ENCODE assay signal across 13 mouse cellular contexts in genomic region chr3:84021217-84022200, GRCm38 (mm10). TPM values are rescaled to one million over a fixed set of nuclear protein-coding genes. Genes with fewer than 3 reads are reported as not detected.
DNase-seq lines count a peak whose midpoint lies in the region; ATAC-seq and TF ChIP-seq lines count a peak whose summit lies in the region.
"Had no signal": no experiment of that assay in that cellular context is flagged by ENCODE, and none has a peak within 500 bp of the region (broad histone marks: within the 10 kb centered on the region; RNA-seq: fewer than 3 reads in every experiment).

No protein-coding gene starts in this region.

- no peaks in the 10 kb centered on the region for H3K27me3 ChIP-seq in stomach, postnatal 0 days (ENCODE audit: control insufficient read depth, insufficient read depth, low read length)
- H3K27me3 ChIP-seq in kidney, adult 2 months (replicated peaks; ENCODE audit: control insufficient read depth, insufficient read depth, low read length): no peaks in the 10 kb centered on the region

- peak overlapping the region; percentile 81 for H3K27ac ChIP-seq in stomach, postnatal 0 days (replicated peaks)
- H3K27ac ChIP-seq in kidney, adult 2 months (ENCODE audit: insufficient read depth, low read depth, low read length): no peak overlapping the region

- no peak overlapping the region for H3K4me2 ChIP-seq in stomach, postnatal 0 days (replicated peaks; ENCODE audit: low read depth)

- H3K9ac ChIP-seq in stomach, postnatal 0 days (ENCODE audit: low read length): no peak overlapping the region

- TF ChIP-seq POLR2A in kidney, adult 2 months (IDR thresholded peaks at IDR 0.05; ENCODE audit: low read depth, low read length): no peak

- WGBS in stomach, postnatal 0 days: 40% methylated on average over 8 of the region's 8 CpGs
- 73% methylated on average over 8 of the region's 8 CpGs for WGBS in kidney, adult 2 months

- H3K4me1 ChIP-seq in stomach, postnatal 0 days (replicated peaks; ENCODE audit: control insufficient read depth, insufficient read depth): peaks cover 7% of the 10 kb centered on the region
- H3K4me1 ChIP-seq in kidney, adult 2 months (ENCODE audit: control insufficient read depth, insufficient read depth, low read length): no peaks in the 10 kb centered on the region

- intact Hi-C loops in gastrocnemius, postnatal 14 days (cut with DNase I; ENCODE audit: low total_unique reads): no loop called here

- no peaks in the 10 kb centered on the region for H3K36me3 ChIP-seq in stomach, postnatal 0 days (ENCODE audit: control insufficient read depth, insufficient read depth, low read length)
- H3K36me3 ChIP-seq in kidney, adult 2 months (ENCODE audit: control insufficient read depth, insufficient read depth, low read length): no peaks in the 10 kb centered on the region

- TF ChIP-seq EP300 in stomach, postnatal 0 days (optimal IDR thresholded peaks at IDR 0.05): no peak

- H3K4me3 ChIP-seq in stomach, postnatal 0 days (ENCODE audit: low read depth, low read length): no peak overlapping the region
- no peak overlapping the region for H3K4me3 ChIP-seq in kidney, adult 2 months (ENCODE audit: insufficient read depth, low read depth, low read length)

- H3K9me3 ChIP-seq in stomach, postnatal 0 days (ENCODE audit: control insufficient read depth, low read length): no peaks in the 10 kb centered on the region

- peak; percentile 85 for ATAC-seq in stomach, postnatal 0 days (ENCODE audit: low FRiP score, low TSS enrichment)

- DNase-seq in gastrocnemius, postnatal 14 days: peak; percentile 13
- no peak for DNase-seq in gastrocnemius, adult 8-10 months (ENCODE audit: low spot score in 2 of 2)
- peak; percentile 21 to 33 for DNase-seq in urinary bladder, postnatal 36 days (ENCODE audit: low spot score in 2 of 2)
- no peak for DNase-seq in urinary bladder, postnatal 4 days (ENCODE audit: low spot score in 2 of 2)
- DNase-seq in liver: peak; percentile 47
- DNase-seq in stomach, postnatal 0 days (ENCODE audit: low spot score): peak; percentile 68
- DNase-seq in spleen, postnatal 36 days (ENCODE audit: low spot score in 2 of 2): no peak
- DNase-seq in kidney, adult 2 months: no peak
- DNase-seq: adrenal gland, adult 8-10 months; cerebellum, adult 9-11 months; heart, postnatal 4 days; kidney, postnatal 4 days; lung, adult 2 months had no signal

- TF ChIP-seq CTCF in stomach, postnatal 0 days (IDR thresholded peaks at IDR 0.05; ENCODE audit: low read depth): no peak
- TF ChIP-seq CTCF in kidney, adult 2 months (conservative IDR thresholded peaks at IDR 0.05; ENCODE audit: insufficient read depth, insufficient read length, low read depth, low read length): no peak

RNA-seq across cellular contexts. Expression of gene Tmem131l, which starts 18.5 kb away (rescaled TPM):
- 10 to 100 TPM; 16.4 to 19.1 TPM for total RNA-seq in gastrocnemius, postnatal 14 days (2021)
- total RNA-seq in gastrocnemius, adult 8-10 months (2022): 10 to 100 TPM in 3 of 4 experiments, 1 to 10 TPM in 1; 8.7 to 13.1 (median 11.6) TPM
- 15.5 and 18.3 TPM in 2 replicates for polyA plus RNA-seq in stomach, postnatal 0 days (2015; fragmentation: Nextera tagmentation; extraction: Ambion mirVana)
- polyA plus RNA-seq in kidney, adult 2 months (2012; rRNA removed): 8.8 and 9.8 TPM in 2 replicates

Comparison
In these comparisons a context has a peak if more than half of its experiments do, and no peak if none do; other contexts are left out.
1. DNase-seq: peak in gastrocnemius, postnatal 14 days (single experiment), urinary bladder, postnatal 36 days (2 of 2), liver (single experiment) and stomach, postnatal 0 days (single experiment); none in gastrocnemius, adult 8-10 months (0 of 2), urinary bladder, postnatal 4 days (0 of 2), spleen, postnatal 36 days (0 of 2) and kidney, adult 2 months (single experiment).